Mouse (Mus musculus): Measurements from ENCODE around the gene Zzz3. TPM values are rescaled to one million over a fixed set of nuclear protein-coding genes. Genes with fewer than 3 reads are reported as not detected.
A peak's percentile ranks its signal among the peaks of the same experiment; 100 is the strongest.

The Zzz3 gene
- total and polyA plus RNA-seq, 3 experiments = 64.2 to 116 (median 94.9) TPM

DNA sequence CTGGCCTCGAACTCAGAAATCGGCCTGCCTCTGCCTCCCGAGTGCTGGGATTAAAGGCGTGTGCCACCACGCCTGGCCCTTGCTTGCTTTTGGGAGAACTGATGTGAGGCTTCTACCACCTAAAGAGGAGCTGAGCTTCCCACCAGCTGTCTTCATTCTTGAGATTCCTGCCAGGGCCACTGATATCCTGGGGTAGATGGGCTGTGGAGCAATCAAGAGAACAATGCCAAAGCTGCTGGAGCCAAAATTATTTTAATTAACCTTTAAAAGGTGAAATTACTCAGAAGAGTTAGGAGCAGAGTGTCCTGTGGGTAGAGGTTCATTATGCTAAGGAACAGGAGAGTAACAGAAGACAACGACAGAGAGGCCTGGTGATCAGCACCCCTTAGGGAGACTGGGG lies 70.1 kb downstream of the Zzz3 start:
- dilution Hi-C loops (cut with MboI; ENCODE audit: extremely low pct_ligation_motif_present, extremely low pct_unique_long_range_greater_than_20kb, low sequenced_read_pairs) (no loop called here), in situ Hi-C loops (cut with MboI; ENCODE audit: low pct_ligation_motif_present, low pct_unique_long_range_greater_than_20kb, low sequenced_read_pairs) (no loop called here)
- Histone ChIP-seq H3K27me3 (replicated peaks) (no peaks in the 10 kb centered on the region), H3K36me3 (replicated peaks in 1 of 2; ENCODE audit: control insufficient read depth in 1 of 2, insufficient read depth in 1 of 2, low read length in 1 of 2) (peaks cover 28 to 39% of the 10 kb centered on the region in 2 experiments), H3K79me2 (replicated peaks; ENCODE audit: control insufficient read depth, extremely low read depth, insufficient read depth, poor library complexity, severe bottlenecking) (peaks cover 3% of the 10 kb centered on the region; the same call in 1 of the 2 replicates), H3K9me3 (replicated peaks; ENCODE audit: low read length) (no peaks in the 10 kb centered on the region), H3K4me3 (replicated peaks in 1 of 3; ENCODE audit: low read depth in 2 of 3, low read length in 2 of 3, poor library complexity in 1 of 3) (no peak overlapping the region), H3K4me1 (ENCODE audit: control insufficient read depth in 1 of 2, insufficient read depth in 2 of 2) (peaks cover 14 to 27% of the 10 kb centered on the region in 2 experiments), H3K9ac (ENCODE audit: insufficient read depth, low read depth) (no peak overlapping the region), H3K4me2 (ENCODE audit: insufficient read depth, low read depth, poor library complexity, severe bottlenecking) (no peak overlapping the region), H3K27ac (ENCODE audit: insufficient read depth, low read depth) (no peak overlapping the region)
- DNase-seq (ENCODE audit: extremely low read depth) = no peak
- TF ChIP-seq ZKSCAN1 (IDR thresholded peaks at IDR 0.05; ENCODE audit: borderline replicate concordance, low read depth, low read length) = no peak
- TF ChIP-seq ZNF384 (IDR thresholded peaks at IDR 0.05; ENCODE audit: low read depth, low read length) = peak; percentile 14; the same call in 1 of the 2 replicates
- no peak for TF ChIP-seq CHD2 (IDR thresholded peaks at IDR 0.05; ENCODE audit: low read length)

- no peak overlapping the region for H3K4me2 ChIP-seq (ENCODE audit: insufficient read depth, low read depth, poor library complexity, severe bottlenecking)
- peaks cover 3% of the 10 kb centered on the region; the same call in 1 of the 2 replicates for H3K79me2 ChIP-seq (replicated peaks; ENCODE audit: control insufficient read depth, extremely low read depth, insufficient read depth, poor library complexity, severe bottlenecking)
- H3K27ac ChIP-seq (ENCODE audit: insufficient read depth, low read depth) = no peak overlapping the region
- peaks cover 16 to 35% of the 10 kb centered on the region in 2 experiments for H3K4me1 ChIP-seq (ENCODE audit: control insufficient read depth in 1 of 2, insufficient read depth in 2 of 2)
- no peaks in the 10 kb centered on the region for H3K9me3 ChIP-seq (replicated peaks; ENCODE audit: low read length)
- no peak overlapping the region for H3K4me3 ChIP-seq (replicated peaks in 1 of 3; ENCODE audit: low read depth in 2 of 3, low read length in 2 of 3, poor library complexity in 1 of 3)
- peaks cover 13 to 34% of the 10 kb centered on the region in 2 experiments for H3K36me3 ChIP-seq (replicated peaks in 1 of 2; ENCODE audit: control insufficient read depth in 1 of 2, insufficient read depth in 1 of 2, low read length in 1 of 2)
- no peak for DNase-seq (ENCODE audit: extremely low read depth)
- no peaks in the 10 kb centered on the region for H3K27me3 ChIP-seq (replicated peaks)
- dilution Hi-C loops (cut with MboI; ENCODE audit: extremely low pct_ligation_motif_present, extremely low pct_unique_long_range_greater_than_20kb, low sequenced_read_pairs) (no loop called here), in situ Hi-C loops (cut with MboI; ENCODE audit: low pct_ligation_motif_present, low pct_unique_long_range_greater_than_20kb, low sequenced_read_pairs) (no loop called here)
- no peak overlapping the region for H3K9ac ChIP-seq (ENCODE audit: insufficient read depth, low read depth)
- TF ChIP-seq MAZ (IDR thresholded peaks at IDR 0.05; ENCODE audit: low read depth, low read length) (no peak), ZKSCAN1 (IDR thresholded peaks at IDR 0.05; ENCODE audit: borderline replicate concordance, low read depth, low read length) (no peak), EP300 (IDR thresholded peaks at IDR 0.05; ENCODE audit: low read length) (no peak), NRF1 (IDR thresholded peaks at IDR 0.05; ENCODE audit: low read depth, low read length) (no peak), CTCF (conservative IDR thresholded peaks at IDR 0.05 in 1 of 2, IDR thresholded peaks at IDR 0.05 in 1 of 2; ENCODE audit: low read depth in 2 of 2, low read length in 2 of 2) (no peak), JUN (IDR thresholded peaks at IDR 0.05; ENCODE audit: insufficient read depth, low read depth, low read length) (no peak), E2F4 (IDR thresholded peaks at IDR 0.05; ENCODE audit: insufficient replicate concordance, low read depth, low read length) (no peak), CHD1 (IDR thresholded peaks at IDR 0.05; ENCODE audit: low read depth, low read length) (no peak), NELFE (IDR thresholded peaks at IDR 0.05; ENCODE audit: low read depth, low read length) (no peak), MAFK (IDR thresholded peaks at IDR 0.05; ENCODE audit: insufficient replicate concordance, low read length) (no peak), PAX5 (IDR thresholded peaks at IDR 0.05; ENCODE audit: low read length) (no peak), TCF12 (IDR thresholded peaks at IDR 0.05; ENCODE audit: low read depth, low read length) (no peak), GABPA (IDR thresholded peaks at IDR 0.05; ENCODE audit: insufficient replicate concordance, low read depth, low read length) (no peak), POLR2A (IDR thresholded peaks at IDR 0.05; ENCODE audit: low read depth, low read length) (no peak)
Measured at GRCm38 (mm10) chr3:152466849-152467248, 71.6 kb downstream of the Zzz3 start.

Data from CH12.LX (cell line).